Mouse (Mus musculus) kidney, adult 2 months (tissue): ENCODE measurements around the gene BC051019. TPM values are rescaled to one million over a fixed set of nuclear protein-coding genes. Genes with fewer than 3 reads are reported as not detected.
A peak's percentile ranks its signal among the peaks of the same experiment; 100 is the strongest.

Experiments used
- DNase-seq: peaks from one replicate; pipeline ENCODE4 v3.0.0; 2021
- H3K27ac ChIP-seq: fragments of 200-500 bp; 2 replicates; pipeline ENCODE4 v1.5.1; 2012; ENCODE audit warnings: low read depth, low read length, control low read depth, inconsistent platforms; ENCODE audit not compliant: insufficient read depth
- H3K27me3 ChIP-seq: fragments of 200-500 bp; replicated peaks from 2 replicates; pipeline ENCODE4 v1.6.1; 2012; ENCODE audit warnings: mild to moderate bottlenecking, moderate library complexity, low read length, inconsistent platforms; ENCODE audit not compliant: control insufficient read depth, insufficient read depth
- H3K36me3 ChIP-seq: fragments of 200-500 bp; 2 replicates; pipeline ENCODE4 v1.6.1; 2012; ENCODE audit warnings: mild to moderate bottlenecking, moderate library complexity, low read length, inconsistent platforms; ENCODE audit not compliant: control insufficient read depth, insufficient read depth
- H3K4me1 ChIP-seq: fragments of 200-500 bp; 2 replicates; pipeline ENCODE4 v1.6.1; 2011; ENCODE audit warnings: low read length; ENCODE audit not compliant: control insufficient read depth, insufficient read depth
- H3K4me3 ChIP-seq: fragments of 200-500 bp; 2 replicates; pipeline ENCODE4 v1.5.1; 2011; ENCODE audit warnings: mild to moderate bottlenecking, low read depth, low read length, control low read depth; ENCODE audit not compliant: insufficient read depth
- CTCF ChIP-seq: fragments of 200-500 bp; conservative IDR thresholded peaks from 2 replicates; pipeline ENCODE4 v1.5.1; 2011; ENCODE audit warnings: low read depth, mild to moderate bottlenecking, control low read depth, low read length, moderate library complexity, mixed read lengths; ENCODE audit not compliant: insufficient read depth, insufficient read length
- POLR2A ChIP-seq: fragments of 200-500 bp; IDR thresholded peaks from one replicate; pipeline ENCODE4 v1.6.1; 2011; ENCODE audit warnings: low read depth, low read length, control low read depth
- WGBS: fragments of 180-500 bp; shearing (Covaris S2); methylation state at CpG from one replicate; pipeline ENCODE4 v1.1.7; 2018; 5-methylcytosine and 5-hydroxymethylcytosine counted together
- polyA plus RNA-seq: library from polyadenylated mRNA; depleted of rRNA; stranded (reverse); fragments of >200 nt; gene quantifications from 2 replicates; pipeline ENCODE4 v1.2.3, GENCODE M21; 2012; rRNA removed

Gene BC051019
- polyA plus RNA-seq, 1 experiment: 0.08 TPM

- TF ChIP-seq POLR2A (no peak), CTCF (no peak)
- Histone ChIP-seq H3K36me3 (no peaks in the 10 kb centered on the region), H3K4me1 (no peaks in the 10 kb centered on the region), H3K27me3 (no peaks in the 10 kb centered on the region; the same call in 1 of the 2 replicates), H3K27ac (peak overlapping the region; percentile 21; the same call in 1 of the 2 replicates), H3K4me3 (peak overlapping the region; percentile 79)
- 1% methylated on average over 39 of the region's 44 CpGs for WGBS
- peak; percentile 85 for DNase-seq
Observed at GRCm38 (mm10) chr7:109671581-109672471, 51.8 kb downstream of the BC051019 start.

- Histone ChIP-seq H3K4me3 (peak overlapping the region; percentile 24; the same call in 1 of the 2 replicates), H3K4me1 (no peaks in the 10 kb centered on the region), H3K36me3 (no peaks in the 10 kb centered on the region), H3K27ac (no peak overlapping the region), H3K27me3 (no peaks in the 10 kb centered on the region; the same call in 1 of the 2 replicates)
- no peak for DNase-seq
- WGBS: 68% methylated on average over 5 of the region's 5 CpGs
- TF ChIP-seq CTCF (no peak), POLR2A (no peak)
Observed at GRCm38 (mm10) chr7:109669426-109670170, 54.1 kb downstream of the BC051019 start.

GRCm38 (mm10) chr7:109666664-109667063 is 57.0 kb downstream of the BC051019 start:
- DNase-seq: no peak
- 79% methylated on average over 5 of the region's 5 CpGs for whole genome bisulfite sequencing
- no peaks in the 10 kb centered on the region for H3K4me1 ChIP-seq
- H3K36me3 ChIP-seq: no peaks in the 10 kb centered on the region
- H3K4me3 ChIP-seq: no peak overlapping the region
- H3K27me3 ChIP-seq: no peaks in the 10 kb centered on the region; the same call in 1 of the 2 replicates
- TF ChIP-seq POLR2A (no peak), CTCF (no peak)
- no peak overlapping the region for H3K27ac ChIP-seq

- 79% methylated on average over 4 of the region's 4 CpGs for WGBS
- no peak for DNase-seq
Observed at GRCm38 (mm10) chr7:109662626-109663025, 61.0 kb downstream of the BC051019 start.

More at GRCm38 (mm10) chr7:109662626-109663025, 61.0 kb downstream of the BC051019 start:
- TF ChIP-seq POLR2A: no peak
- no peak for TF ChIP-seq CTCF
- Histone ChIP-seq H3K4me1 (no peaks in the 10 kb centered on the region), H3K36me3 (no peaks in the 10 kb centered on the region), H3K27me3 (no peaks in the 10 kb centered on the region), H3K27ac (no peak overlapping the region), H3K4me3 (no peak overlapping the region)

Other genes starting within 250 kb of the BC051019 start
- gene Trim66, start 215.7 kb downstream of the BC051019 start, polyA plus RNA-seq: 0.03 and 0.04 TPM in 2 replicates
- gene Rpl27a, start 204.7 kb downstream of the BC051019 start, polyA plus RNA-seq: 278 and 374 TPM in 2 replicates
- gene St5, start 20.2 kb downstream of the BC051019 start, polyA plus RNA-seq: 39.5 and 47.6 TPM in 2 replicates
- 24.7 and 29.8 TPM in 2 replicates for gene Akip1, start 20.2 kb downstream of the BC051019 start, polyA plus RNA-seq
- gene Ascl3, start 7.9 kb upstream of the BC051019 start, polyA plus RNA-seq: 0.92 and 1.6 TPM in 2 replicates
- gene Tmem9b, start 29.0 kb upstream of the BC051019 start, polyA plus RNA-seq: 65.8 and 74.5 TPM in 2 replicates
- gene Nrip3, start 58.2 kb upstream of the BC051019 start, polyA plus RNA-seq: 1.6 and 1.7 TPM in 2 replicates
- 0.28 and 0.37 TPM in 2 replicates for gene Scube2, start 141.8 kb upstream of the BC051019 start, polyA plus RNA-seq
- gene Dennd5a, start 236.6 kb upstream of the BC051019 start, polyA plus RNA-seq: 66.6 and 67.6 TPM in 2 replicates